Mouse (Mus musculus) lung, embryonic 15.5 days (tissue): Measurements from ENCODE around the gene Ndufb3. TPM values are rescaled to one million over a fixed set of nuclear protein-coding genes. Genes with fewer than 3 reads are reported as not detected.
"Not testable (repeated sequence)": the region's sequence is repeated elsewhere in the genome, so short reads cannot be mapped to it uniquely, and the experiment has no call there.

Experiments used
- ATAC-seq: fragments of 200-750 bp; cut with Nextera tagmentation; 2 replicates; pipeline ENCODE4 v1.8.0; 2017; ENCODE audit warnings: moderate number of reproducible peaks, borderline replicate concordance; ENCODE audit not compliant: low FRiP score, low TSS enrichment; ENCODE audit errors: extremely low read depth
- H3K27ac ChIP-seq: fragments of 300-500 bp; sonication (generic); 2 replicates; pipeline ENCODE4 v1.5.1; 2015; ENCODE audit warnings: moderate library complexity, mild to moderate bottlenecking, inconsistent platforms
- H3K27me3 ChIP-seq: fragments of 300-500 bp; sonication (generic); 2 replicates; pipeline ENCODE4 v1.6.1; 2015; ENCODE audit warnings: inconsistent platforms
- H3K36me3 ChIP-seq: fragments of 300-500 bp; sonication (generic); 2 replicates; pipeline ENCODE4 v1.6.1; 2015; ENCODE audit warnings: inconsistent platforms
- H3K4me1 ChIP-seq: fragments of 300-500 bp; sonication (generic); 2 replicates; pipeline ENCODE4 v1.6.1; 2015; ENCODE audit warnings: inconsistent platforms
- H3K4me2 ChIP-seq: fragments of 300-500 bp; sonication (generic); 2 replicates; pipeline ENCODE4 v1.6.1; 2015; ENCODE audit warnings: inconsistent platforms, mild to moderate bottlenecking, moderate library complexity
- H3K4me3 ChIP-seq: fragments of 300-500 bp; sonication (generic); 2 replicates; pipeline ENCODE4 v1.5.1; 2015; ENCODE audit warnings: mild to moderate bottlenecking, inconsistent platforms
- H3K9ac ChIP-seq: fragments of 300-500 bp; sonication (generic); 2 replicates; pipeline ENCODE4 v1.6.1; 2015; ENCODE audit warnings: inconsistent platforms
- H3K9me3 ChIP-seq: fragments of 300-500 bp; sonication (generic); 2 replicates; pipeline ENCODE4 v1.6.1; 2016; ENCODE audit warnings: inconsistent platforms
- WGBS: fragments of 180-500 bp; shearing (Covaris S2); methylation state at CpG from one replicate; pipeline ENCODE4 v1.1.7; 2015; 5-methylcytosine and 5-hydroxymethylcytosine counted together
- polyA plus RNA-seq: library from polyadenylated mRNA; unstranded; fragments of >200 nt; fragmentation: Nextera tagmentation; extraction: Ambion mirVana; gene quantifications from 2 replicates; pipeline ENCODE4 v1.2.1, GENCODE M21; 2015

Ndufb3 gene
- polyA plus RNA-seq, 1 experiment from 2014 or later: 157 TPM

DNA sequence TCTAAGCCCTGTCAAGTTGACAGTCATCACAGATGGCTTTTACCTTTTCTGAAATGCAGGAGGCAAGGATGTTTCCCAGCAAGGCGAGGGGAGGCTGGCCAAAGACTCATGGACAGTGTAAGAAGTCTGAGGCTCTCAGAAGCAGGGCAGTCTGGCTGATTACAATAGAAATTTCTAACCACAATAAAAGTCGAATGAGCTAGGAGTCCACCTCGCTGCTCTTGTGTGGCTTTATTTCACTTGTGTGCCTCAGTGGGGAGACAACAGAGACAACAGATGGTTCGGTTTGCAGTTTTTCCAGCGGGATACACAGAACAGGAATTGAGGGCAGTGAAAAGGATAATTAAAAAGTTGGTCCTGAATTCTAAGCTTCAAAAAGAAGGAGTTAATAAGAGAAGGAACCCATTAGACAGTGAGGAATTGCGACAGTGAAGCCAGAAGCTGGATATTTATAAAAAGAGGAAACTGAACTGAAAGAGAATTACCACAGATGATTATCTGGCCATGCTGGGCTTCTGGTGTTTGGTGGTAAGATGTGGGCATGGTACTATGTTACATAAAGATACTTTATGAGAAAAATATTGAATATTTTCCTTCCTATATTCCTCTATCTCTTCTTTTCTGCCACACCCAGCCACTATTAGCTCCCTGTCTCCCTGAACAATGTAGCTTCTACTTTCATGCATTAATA, 31.9 kb downstream of the Ndufb3 start:
- H3K27ac ChIP-seq: no peak overlapping the region
- H3K4me2 ChIP-seq: no peak overlapping the region
- H3K9ac ChIP-seq: no peak overlapping the region
- H3K9me3 ChIP-seq: no peaks in the 10 kb centered on the region
- no peaks in the 10 kb centered on the region for H3K4me1 ChIP-seq
- H3K4me3 ChIP-seq: no peak overlapping the region
- ATAC-seq: no peak
- H3K27me3 ChIP-seq: no peaks in the 10 kb centered on the region
- H3K36me3 ChIP-seq: no peaks in the 10 kb centered on the region
- WGBS: 75% methylated on average over 6 of the region's 6 CpGs

DNA sequence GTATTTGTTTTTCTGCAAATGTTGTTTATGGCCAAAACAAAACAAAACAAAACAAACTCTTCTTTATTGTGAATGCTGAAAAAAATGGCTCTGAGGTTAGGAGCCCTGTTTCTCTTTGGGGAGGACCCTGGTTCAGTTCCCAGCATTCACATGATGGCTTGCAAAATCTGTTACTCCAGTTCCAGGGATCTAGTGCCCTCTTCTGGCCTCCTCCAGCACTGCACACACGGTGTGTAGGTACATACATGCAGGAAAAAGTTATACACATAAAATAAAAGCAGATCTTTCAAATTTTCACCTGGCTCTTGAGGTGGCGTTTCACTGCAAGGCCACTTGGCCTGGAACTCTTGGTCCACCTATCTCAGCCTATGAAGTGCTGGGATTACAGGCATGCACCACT, 32.6 kb downstream of the Ndufb3 start:
- H3K4me1 ChIP-seq: no peaks in the 10 kb centered on the region
- H3K27ac ChIP-seq: no peak overlapping the region
- no peak for ATAC-seq
- H3K4me2 ChIP-seq: no peak overlapping the region
- no peaks in the 10 kb centered on the region for H3K27me3 ChIP-seq
- H3K4me3 ChIP-seq: no peak overlapping the region
- no peaks in the 10 kb centered on the region for H3K36me3 ChIP-seq
- WGBS: 80% methylated on average over 2 of the region's 2 CpGs
- H3K9ac ChIP-seq: no peak overlapping the region
- H3K9me3 ChIP-seq: no peaks in the 10 kb centered on the region

DNA sequence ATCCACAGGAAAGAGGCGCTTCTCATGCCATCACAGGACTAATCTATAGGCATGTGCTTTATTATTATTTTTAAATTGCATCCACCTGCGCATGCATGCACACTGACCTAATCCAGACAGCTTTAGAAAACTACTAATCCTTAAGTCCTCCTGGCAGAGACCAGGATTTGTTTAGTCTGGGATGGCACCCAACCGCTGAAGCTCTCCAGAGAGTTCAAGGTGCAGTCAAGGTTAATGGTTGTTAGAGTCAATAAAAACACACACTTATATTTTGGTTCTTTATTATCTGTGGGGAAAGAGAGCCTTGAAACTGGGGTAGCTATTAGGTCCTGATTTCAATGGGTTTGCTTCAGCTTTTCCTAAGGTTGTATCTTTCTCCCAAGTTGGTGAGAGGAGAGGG, 35.1 kb downstream of the Ndufb3 start:
- 74% methylated on average over 3 of the region's 3 CpGs for WGBS
- Histone ChIP-seq H3K9me3 (no peaks in the 10 kb centered on the region), H3K27ac (no peak overlapping the region), H3K9ac (no peak overlapping the region), H3K4me3 (no peak overlapping the region), H3K4me1 (no peaks in the 10 kb centered on the region), H3K4me2 (no peak overlapping the region), H3K27me3 (no peaks in the 10 kb centered on the region), H3K36me3 (no peaks in the 10 kb centered on the region)
- ATAC-seq: no peak

DNA sequence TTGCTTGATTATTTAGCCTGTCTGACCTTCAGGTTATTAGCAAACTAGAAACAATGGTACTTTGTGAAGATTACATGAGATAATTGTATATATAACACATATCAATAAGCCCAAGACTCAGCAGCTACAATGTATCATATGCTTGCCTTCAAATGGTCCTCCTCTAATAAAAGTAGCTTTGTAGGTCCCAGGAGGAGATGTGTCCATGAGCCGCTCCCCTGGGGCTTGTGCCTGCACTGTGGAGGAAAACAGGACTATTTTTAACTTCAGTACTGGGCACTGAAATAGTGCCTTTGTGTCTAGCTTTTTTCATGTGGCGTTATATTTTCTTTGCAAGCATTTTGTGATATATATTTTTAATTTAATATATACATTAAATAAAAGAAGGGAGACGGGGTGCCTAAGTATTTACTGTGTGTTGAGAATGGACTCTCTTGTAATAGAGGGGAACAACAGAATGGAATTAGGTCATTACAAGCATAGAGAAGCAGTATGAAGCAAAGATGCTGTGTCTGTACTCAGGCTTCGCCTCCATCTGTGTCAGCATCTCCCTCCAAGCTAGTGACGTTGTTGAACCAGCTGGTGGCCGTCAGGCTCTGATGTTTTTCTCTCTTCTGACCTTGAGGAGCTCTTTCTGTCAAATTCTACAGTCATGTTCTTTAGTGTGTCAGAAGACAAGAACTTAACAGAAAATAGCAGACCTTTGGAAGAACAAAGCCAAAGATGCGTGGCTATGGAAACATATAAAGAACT, 36.0 kb downstream of the Ndufb3 start:
- H3K36me3 ChIP-seq: no peaks in the 10 kb centered on the region
- 54% methylated on average over 7 of the region's 7 CpGs for WGBS
- H3K27ac ChIP-seq: no peak overlapping the region
- H3K27me3 ChIP-seq: no peaks in the 10 kb centered on the region
- no peak overlapping the region for H3K9ac ChIP-seq
- no peak overlapping the region for H3K4me3 ChIP-seq
- H3K4me2 ChIP-seq: no peak overlapping the region
- no peaks in the 10 kb centered on the region for H3K4me1 ChIP-seq
- ATAC-seq: no peak
- H3K9me3 ChIP-seq: no peaks in the 10 kb centered on the region

DNA sequence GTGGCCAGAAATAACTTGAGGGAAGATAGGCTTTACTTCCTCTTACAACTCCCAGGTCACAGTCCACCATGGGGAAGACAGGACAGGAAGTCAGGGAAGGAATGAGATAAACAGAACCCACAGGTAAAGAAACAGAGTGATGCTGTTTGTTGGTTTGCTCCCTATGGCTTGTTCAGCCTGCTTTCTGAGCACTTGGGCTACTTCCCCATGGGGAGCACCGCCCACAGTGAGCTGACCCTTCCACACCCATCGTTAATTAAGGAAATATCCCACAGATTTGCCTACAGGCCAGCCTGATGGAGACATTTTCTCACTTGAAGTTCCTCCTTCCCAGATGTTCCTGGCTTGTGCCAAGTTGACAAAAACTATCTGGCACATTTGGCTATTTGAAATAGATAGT, 42.7 kb downstream of the Ndufb3 start:
- not testable (repeated sequence) for H3K4me2 ChIP-seq, H3K4me3 ChIP-seq, H3K27me3 ChIP-seq, H3K9ac ChIP-seq, H3K36me3 ChIP-seq, H3K27ac ChIP-seq, H3K4me1 ChIP-seq, ATAC-seq, H3K9me3 ChIP-seq
- WGBS: 71% methylated on average over 2 of the region's 2 CpGs

Other genes with a start within 250 kb of the Ndufb3 start
- gene Bzw1, start 193.5 kb upstream of the Ndufb3 start, polyA plus RNA-seq: 343 and 360 TPM in 2 replicates
- gene Clk1, start 162.3 kb upstream of the Ndufb3 start, polyA plus RNA-seq: 174 and 176 TPM in 2 replicates
- 40.4 and 42.4 TPM in 2 replicates for gene Nif3l1, start 141.2 kb upstream of the Ndufb3 start, polyA plus RNA-seq
- 49.2 and 54.9 TPM in 2 replicates for gene Ppil3, start 140.9 kb upstream of the Ndufb3 start, polyA plus RNA-seq
- 26.9 and 30.3 TPM in 2 replicates for gene Orc2, start 81.3 kb upstream of the Ndufb3 start, polyA plus RNA-seq
- gene Fam126b, start 61 bp upstream of the Ndufb3 start, polyA plus RNA-seq: 6.8 and 8.0 TPM in 2 replicates
- 0.10 TPM in 1 of 2 replicates, not detected in the other for gene Als2cr12, start 109.6 kb downstream of the Ndufb3 start, polyA plus RNA-seq
- 41.0 and 44.2 TPM in 2 replicates for gene Cflar, start 125.1 kb downstream of the Ndufb3 start, polyA plus RNA-seq
- 58.1 TPM in 2 replicates for gene Casp8, start 209.0 kb downstream of the Ndufb3 start, polyA plus RNA-seq